Mouse (Mus musculus): ENCODE measurements around the gene Tmem132c.
"Not testable (repeated sequence)": the region's sequence is repeated elsewhere in the genome, so short reads cannot be mapped to it uniquely, and the experiment has no call there.

Gene Tmem132c

GRCm38 (mm10) chr5:127346364-127346763 lies 104.8 kb downstream of the Tmem132c start:
- DNase-seq (ENCODE audit: low read depth): no peak

DNA sequence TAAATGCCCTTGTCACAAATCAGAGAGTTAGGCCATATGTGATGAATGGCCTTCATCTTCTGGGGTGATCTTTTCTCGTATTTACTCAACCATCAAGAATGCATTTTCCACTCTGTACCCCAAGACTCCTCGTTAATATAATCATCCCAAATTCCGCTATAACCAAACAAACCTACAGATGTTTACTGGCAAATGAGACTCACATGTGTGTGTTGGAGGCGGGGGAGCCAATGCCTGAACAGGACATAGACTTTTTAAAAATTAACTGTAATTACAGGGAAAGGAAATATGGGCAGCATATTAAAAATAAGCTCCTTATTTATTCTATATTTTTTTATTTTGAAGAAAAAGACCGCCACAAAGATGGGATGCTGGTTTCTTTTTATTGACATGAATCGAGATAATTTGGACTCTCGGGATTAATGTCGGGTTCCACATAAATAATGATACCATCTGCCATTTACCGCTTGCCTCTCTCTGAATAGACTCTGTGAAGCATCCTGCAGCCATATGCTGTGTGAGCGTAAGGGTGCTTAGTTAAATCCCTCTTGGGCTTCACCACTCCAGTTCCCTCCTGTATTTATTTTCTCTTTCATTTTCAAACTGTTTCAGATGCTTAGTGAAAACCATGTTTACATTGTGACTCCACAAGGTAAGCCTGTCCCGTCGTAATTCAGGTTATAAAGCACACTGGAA lies 105.6 kb downstream of the Tmem132c start:
- DNase-seq (ENCODE audit: low read depth): no peak

- no peak for DNase-seq (ENCODE audit: low read depth)
These were observed 107.8 kb downstream of the Tmem132c start for GRCm38 (mm10) chr5:127349221-127350065.

- no peak for DNase-seq (ENCODE audit: low read depth)
These were observed 111.4 kb downstream of the Tmem132c start for GRCm38 (mm10) chr5:127353002-127353401.

- no peak for DNase-seq (ENCODE audit: low read depth)
These were observed 114.2 kb downstream of the Tmem132c start for GRCm38 (mm10) chr5:127355836-127356235.

DNA sequence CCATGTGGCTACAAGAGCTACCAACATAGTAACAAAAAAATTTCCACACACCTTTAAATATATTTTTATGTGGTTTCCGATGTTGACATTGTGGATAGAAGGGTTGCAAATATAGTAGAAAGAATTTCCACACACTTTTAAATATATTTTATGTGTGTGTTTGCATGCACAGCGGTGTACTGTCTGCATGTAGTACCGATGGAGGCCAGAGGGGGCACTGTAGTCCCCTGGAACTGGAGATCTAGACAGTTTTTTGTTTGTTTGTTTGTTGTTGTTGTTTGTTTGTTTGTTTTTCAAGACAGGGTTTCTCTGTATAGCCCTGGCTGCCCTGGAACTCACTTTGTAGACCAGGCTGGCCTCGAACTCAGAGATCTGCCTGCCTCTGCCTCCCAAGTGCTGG lies 116.3 kb downstream of the Tmem132c start:
- DNase-seq (ENCODE audit: low read depth): not testable (repeated sequence)

GRCm38 (mm10) chr5:127361145-127361544 lies 119.5 kb downstream of the Tmem132c start:
- no peak for DNase-seq (ENCODE audit: low read depth)

DNA sequence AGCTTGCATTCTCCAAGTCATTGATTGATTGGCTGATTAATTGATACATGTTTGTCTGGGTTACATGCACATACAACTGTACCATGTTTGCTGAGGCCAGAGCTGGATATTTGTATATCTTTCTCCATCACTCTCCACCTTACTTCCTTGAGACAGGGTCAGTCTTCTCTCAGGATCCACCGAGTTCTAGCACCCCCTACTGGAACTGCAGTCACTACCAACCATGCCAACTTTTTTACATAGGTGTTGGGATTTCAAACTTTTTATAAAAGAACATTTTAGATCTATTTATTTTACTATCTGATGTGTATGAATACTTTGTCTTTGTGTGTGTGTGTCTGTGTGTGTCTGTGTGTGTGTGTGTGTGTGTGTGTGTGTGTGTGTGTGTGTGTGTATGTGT lies 123.5 kb downstream of the Tmem132c start:
- DNase-seq (ENCODE audit: low read depth): no peak

GRCm38 (mm10) chr5:127368191-127368590 lies 126.6 kb downstream of the Tmem132c start:
- no peak for DNase-seq (ENCODE audit: low read depth)

- no peak for DNase-seq (ENCODE audit: low read depth)
These were observed 128.2 kb downstream of the Tmem132c start for GRCm38 (mm10) chr5:127369812-127370211.

- DNase-seq (ENCODE audit: low read depth): no peak
These were observed 128.9 kb downstream of the Tmem132c start for GRCm38 (mm10) chr5:127370503-127370902.

- no peak for DNase-seq (ENCODE audit: low read depth)
These were observed 132.6 kb downstream of the Tmem132c start for GRCm38 (mm10) chr5:127374251-127374650.

DNA sequence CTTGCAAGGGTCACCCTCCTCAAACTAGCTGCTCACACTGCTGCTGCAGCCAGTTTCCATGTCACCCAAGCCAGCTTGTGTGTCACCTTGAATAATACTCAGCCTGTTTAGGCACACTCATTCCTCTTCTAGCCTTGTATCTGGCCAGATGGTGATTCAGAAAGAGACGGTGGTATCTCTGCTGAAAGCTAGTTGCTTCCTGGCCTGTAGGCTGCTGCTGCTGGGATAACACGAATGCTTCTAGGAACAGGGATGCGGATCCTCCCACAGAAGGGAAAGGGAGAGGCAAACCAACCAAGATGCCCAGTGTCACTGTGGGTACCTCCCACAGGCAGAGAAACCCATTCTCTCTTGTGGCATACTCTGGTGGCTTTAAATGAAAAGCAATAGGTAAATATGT lies 134.0 kb downstream of the Tmem132c start:
- no peak for DNase-seq (ENCODE audit: low read depth)

- DNase-seq (ENCODE audit: low read depth): no peak
These were observed 136.9 kb downstream of the Tmem132c start for GRCm38 (mm10) chr5:127378521-127378920.

GRCm38 (mm10) chr5:127379351-127379750 lies 137.7 kb downstream of the Tmem132c start:
- no peak for DNase-seq (ENCODE audit: low read depth)

- no peak for DNase-seq (ENCODE audit: low read depth)
These were observed 139.6 kb downstream of the Tmem132c start for GRCm38 (mm10) chr5:127381216-127381615.

DNA sequence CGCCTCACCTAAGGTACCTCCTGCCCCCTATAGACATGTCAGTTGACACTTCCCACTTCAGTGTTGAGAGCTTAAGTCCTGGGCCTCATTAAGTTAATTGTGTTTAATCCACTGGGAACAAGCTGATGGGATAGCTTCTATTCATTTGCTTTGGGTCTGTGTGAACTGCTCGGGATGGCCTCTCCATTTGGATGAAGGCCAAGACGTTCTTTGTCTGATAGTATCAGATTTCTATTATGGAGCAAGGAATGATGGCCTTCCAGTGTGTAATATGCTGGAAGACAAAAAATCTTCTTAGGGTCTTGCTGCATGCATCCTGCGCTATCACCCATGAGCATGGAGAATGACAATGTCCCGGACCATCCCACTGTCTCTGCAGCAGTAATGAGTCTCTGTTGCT lies 141.0 kb downstream of the Tmem132c start:
- no peak for DNase-seq (ENCODE audit: low read depth)

DNA sequence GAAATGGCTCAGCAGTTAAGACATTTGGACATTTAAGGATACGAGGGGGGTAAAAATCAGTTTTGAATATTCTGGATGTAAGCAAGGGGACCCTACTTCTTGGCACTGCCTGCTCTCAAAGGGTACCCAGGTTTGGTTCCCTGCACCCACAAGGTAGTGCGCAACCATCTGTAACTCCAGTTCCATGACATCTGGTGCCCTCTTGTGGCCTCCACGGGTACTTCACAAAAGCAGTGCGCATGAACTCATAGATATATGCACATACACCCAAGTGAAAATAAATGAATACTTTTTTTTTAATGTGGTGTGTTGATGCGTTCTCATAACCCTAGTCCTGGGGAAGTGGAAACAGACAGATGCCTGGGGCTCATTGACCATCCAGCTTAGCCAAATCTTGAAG lies 149.6 kb downstream of the Tmem132c start:
- DNase-seq (ENCODE audit: low read depth): no peak

DNA sequence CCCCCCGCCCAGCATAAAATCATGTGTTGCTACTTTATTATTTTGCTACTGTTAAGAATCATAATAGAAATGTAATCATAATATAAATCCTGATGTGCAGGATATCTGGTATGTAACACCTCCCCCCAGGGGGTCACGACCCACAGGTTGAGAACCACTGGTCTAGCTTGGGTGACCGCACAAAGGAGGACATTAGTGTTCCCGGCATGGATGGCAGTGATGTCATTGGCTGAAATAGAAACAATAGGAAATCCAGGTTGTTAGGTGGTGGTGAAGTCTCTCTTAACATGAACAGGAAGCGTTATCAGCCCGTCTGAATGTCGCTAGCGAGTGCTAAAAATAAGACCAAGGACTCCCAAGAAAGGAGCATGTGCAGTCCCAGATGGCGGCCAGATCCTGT lies 155.3 kb downstream of the Tmem132c start:
- no peak for DNase-seq (ENCODE audit: low read depth)

- DNase-seq (ENCODE audit: low read depth): no peak
These were observed 156.4 kb downstream of the Tmem132c start for GRCm38 (mm10) chr5:127398010-127398409.

- no peak for DNase-seq (ENCODE audit: low read depth)
These were observed 163.9 kb downstream of the Tmem132c start for GRCm38 (mm10) chr5:127405391-127406000.

GRCm38 (mm10) chr5:127406014-127406655 lies 164.5 kb downstream of the Tmem132c start:
- DNase-seq (ENCODE audit: low read depth): no peak
